Mouse (Mus musculus) cerebellum, adult 11 months (tissue): ENCODE results near the gene Zyx.

Source experiments
- DNase-seq: peaks from one replicate; pipeline ENCODE4 v3.0.0; 2022

Gene Zyx

GRCm38 (mm10) chr6:42349426-42350020 is at the start of gene Zyx:
Gene Zyx, plus strand, starts transcription at chr6:42349630.
- DNase-seq: peak; percentile 91

- DNase-seq: no peak
Observed at GRCm38 (mm10) chr6:42309816-42310378, 39.5 kb upstream of the Zyx start.

DNA sequence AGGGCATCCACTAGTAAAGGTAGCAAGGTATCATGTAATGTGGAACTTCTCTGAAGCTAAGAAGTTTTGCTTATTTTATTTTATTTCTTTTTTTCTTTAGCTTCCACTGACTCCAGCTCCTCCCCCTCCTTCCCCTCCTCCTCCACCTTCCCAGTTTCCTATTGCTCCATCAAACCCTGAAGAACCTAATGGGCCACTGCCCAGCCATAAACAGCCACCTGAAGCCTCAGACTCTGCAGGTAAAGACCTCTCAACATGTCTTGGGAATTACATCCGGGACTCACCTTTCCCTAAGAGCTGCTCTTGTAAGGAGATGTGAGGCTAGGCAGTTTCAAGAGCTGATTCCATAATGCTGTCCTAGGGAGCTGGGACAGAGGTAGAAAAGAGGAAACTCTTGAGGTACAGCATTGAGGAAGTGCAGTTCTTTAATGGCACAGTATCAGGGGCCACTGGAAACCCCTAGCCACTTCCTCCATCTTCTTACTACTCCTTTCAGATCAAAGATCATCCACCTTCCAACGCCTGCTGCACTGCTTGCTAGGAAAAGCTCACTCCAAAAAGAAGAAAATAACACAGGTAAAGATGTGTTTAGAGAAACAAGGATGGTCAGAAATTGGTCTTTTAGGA is 38.9 kb upstream of the Zyx start:
- no peak for DNase-seq

DNA sequence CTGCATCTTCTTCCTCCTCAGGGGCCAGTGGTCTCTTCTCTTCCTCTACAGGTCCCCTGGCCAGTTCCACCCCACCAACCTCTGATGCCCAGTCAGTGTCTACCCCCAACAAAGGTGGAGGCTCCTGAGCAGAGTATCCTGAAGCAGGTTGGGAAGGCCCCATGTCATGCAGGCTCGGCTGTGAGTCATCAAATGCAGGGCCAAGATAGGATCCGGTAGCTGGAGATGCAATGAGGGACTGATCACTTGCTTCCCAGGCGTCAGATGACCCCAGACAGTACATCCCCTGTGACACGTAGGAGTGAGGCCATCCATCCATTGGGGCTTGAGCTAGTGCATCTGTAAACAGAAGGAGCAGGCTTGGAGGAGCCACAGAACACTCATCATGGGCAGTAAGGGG is 31.1 kb upstream of the Zyx start:
- no peak for DNase-seq

GRCm38 (mm10) chr6:42323371-42324066 is 25.9 kb upstream of the Zyx start:
- no peak for DNase-seq

- DNase-seq: peak; percentile 63
Observed at GRCm38 (mm10) chr6:42324067-42324481, 25.4 kb upstream of the Zyx start.

GRCm38 (mm10) chr6:42324482-42325267 is 24.8 kb upstream of the Zyx start, which contains the start of gene Fam131b:
Gene Fam131b, minus strand, starts transcription at chr6:42324643.
- DNase-seq: peak; percentile 84

DNA sequence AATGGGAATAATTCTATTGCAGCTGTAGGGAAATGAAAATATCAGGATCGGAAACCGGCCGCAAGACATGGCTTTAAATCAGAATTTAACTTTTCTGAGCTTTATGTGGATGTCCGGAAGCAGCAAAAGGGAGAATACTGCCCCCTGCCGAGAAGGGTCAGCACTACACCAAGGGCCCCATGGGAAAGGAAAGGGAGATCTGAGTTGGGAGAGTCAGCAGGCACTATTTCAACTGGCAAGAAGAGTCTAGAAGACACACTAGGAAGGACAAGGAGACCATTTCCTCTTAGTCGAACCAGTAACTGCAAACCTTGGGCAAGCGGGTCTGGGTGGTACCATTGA is 24.2 kb upstream of the Zyx start:
- DNase-seq: peak; percentile 83

- no peak for DNase-seq
Observed at GRCm38 (mm10) chr6:42326509-42326908, 22.9 kb upstream of the Zyx start.

DNA sequence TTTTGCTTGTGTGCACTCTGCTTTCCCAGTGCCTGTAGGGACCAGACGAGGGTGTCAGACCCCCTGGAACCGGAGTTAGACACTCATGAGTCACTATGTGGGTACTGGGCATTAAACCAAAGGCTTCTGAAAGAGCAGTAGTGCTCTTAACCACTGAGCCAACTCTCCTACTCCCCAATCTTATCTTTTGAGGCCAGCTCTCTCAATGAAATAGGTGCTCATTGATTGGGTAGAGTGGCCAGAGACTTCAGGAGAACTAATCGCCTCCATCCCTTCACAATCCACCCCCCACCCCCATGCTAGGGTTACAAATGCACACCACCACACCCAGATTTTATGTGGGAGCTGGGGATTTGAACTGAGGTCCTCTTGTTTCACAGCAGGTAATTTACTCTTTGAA is 20.7 kb upstream of the Zyx start:
- DNase-seq: no peak

DNA sequence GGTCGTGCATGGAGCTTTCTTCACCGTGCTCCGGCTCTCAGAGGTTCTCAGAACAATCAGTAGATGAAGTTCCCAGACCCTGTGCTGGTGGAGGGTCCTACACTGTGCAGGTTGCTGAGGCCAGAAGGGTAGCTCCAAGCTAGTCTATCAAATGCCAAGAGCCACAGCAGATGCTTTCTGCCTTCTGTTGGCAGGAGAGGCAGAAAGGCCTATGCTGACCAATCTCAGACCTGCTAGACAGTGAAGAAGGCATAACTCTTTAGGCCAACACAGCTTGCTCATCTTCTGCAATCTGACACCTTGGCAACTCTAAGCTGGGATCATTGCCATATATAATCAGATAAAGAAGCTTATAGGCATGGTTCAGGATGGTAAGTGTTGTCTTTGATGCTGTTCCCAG is 19.2 kb upstream of the Zyx start:
- DNase-seq: no peak

DNA sequence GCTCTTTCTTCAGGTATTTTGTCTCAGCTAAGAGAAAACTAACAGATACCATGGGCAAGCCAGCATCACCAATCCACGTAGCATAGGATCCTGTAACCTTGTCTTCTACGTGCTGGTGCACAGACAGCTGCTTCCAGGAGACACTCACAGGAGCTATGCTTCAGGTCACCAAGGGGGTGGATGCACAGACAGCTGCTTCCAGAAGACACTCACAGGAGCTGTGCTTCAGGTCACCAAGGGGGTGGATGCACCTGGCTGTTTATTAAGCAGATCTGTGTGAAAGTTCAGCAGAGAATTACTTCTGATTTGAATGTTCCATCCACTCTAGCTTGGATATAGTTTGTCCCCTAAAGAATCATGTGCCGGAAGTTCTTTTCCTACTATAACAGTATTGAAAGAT is 18.5 kb upstream of the Zyx start:
- DNase-seq: no peak

GRCm38 (mm10) chr6:42339189-42339588 is 10.2 kb upstream of the Zyx start:
- no peak for DNase-seq

DNA sequence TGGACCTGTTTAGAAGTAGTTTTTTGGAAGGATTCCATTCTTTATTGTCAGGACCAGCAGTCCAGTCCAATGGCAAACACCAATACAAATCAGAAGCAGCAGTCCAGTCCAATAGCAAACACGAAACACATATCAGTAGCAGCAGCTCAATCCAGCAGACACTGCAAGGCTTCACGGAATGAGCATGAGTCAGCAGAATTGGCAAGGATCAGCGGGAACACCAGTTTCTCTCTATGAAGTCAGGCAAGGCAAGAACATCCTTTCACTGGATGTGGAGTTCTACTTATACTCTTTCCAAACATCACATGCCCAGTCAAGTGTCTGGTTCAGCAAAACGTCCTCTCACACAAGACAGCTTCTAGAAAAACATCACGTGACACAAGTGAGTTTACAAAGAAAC is 9.4 kb upstream of the Zyx start:
- no peak for DNase-seq

- DNase-seq: no peak
Observed at GRCm38 (mm10) chr6:42342171-42342570, 7.3 kb upstream of the Zyx start.

DNA sequence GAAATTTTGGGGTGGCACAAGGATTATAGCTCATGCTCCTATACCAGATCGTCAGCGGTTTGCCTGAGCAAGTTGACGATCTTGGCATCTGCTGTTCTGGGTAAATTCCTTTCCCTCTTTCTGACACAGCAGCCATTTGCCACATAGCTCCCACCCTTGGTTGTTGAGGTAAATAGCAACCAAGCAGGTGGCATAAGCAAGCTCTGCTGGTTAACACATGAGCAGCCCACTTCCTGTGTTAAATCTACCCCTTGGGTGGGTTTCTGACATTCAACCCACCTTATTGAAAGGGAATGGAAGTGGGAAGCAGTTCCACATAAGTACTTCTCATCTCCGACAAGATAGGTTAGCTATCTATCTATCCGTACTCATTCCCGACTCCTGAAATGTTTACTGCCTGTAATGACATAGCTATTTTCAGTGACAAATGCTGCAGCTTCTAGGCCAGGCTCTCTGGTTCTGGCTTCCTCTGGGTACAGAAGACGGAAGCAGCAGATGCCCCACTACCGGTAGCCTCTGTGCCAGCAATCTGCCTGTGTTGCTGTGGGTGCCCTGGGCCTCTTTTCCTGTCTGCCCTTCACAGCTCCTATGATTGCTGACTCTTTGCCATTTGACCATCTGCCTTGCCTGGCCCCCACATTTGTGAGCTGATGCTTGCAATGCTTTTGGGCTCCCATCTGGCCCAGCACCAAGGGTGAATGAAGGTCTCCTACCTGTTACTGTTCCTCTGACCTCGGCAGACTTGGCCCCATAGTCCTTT is 5.9 kb upstream of the Zyx start:
- peak; percentile 90 for DNase-seq

DNA sequence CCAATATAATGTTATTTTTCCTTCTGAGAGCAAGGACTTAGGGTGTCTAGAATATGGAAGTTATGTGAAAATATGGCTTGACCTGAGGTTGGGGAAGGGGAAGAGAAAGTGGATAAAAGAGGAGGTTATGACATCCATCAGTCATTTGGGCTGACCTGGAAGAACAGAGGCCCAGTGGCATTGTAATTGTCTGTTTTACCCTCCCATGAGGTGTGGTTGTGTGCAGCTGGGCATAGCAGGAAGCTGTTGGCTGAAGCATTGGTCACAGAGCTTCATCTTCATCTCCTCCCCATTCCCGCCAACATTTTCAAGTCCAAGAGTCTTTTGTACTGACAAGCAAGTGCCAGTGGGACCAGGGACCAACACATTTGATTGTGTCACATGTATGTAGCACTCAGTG is 5.2 kb upstream of the Zyx start:
- DNase-seq: no peak

GRCm38 (mm10) chr6:42348281-42349005 is 987 bp upstream of the Zyx start:
- peak; percentile 57 for DNase-seq

- peak; percentile 76 for DNase-seq
Observed at GRCm38 (mm10) chr6:42349006-42349425, 414 bp upstream of the Zyx start.

DNA sequence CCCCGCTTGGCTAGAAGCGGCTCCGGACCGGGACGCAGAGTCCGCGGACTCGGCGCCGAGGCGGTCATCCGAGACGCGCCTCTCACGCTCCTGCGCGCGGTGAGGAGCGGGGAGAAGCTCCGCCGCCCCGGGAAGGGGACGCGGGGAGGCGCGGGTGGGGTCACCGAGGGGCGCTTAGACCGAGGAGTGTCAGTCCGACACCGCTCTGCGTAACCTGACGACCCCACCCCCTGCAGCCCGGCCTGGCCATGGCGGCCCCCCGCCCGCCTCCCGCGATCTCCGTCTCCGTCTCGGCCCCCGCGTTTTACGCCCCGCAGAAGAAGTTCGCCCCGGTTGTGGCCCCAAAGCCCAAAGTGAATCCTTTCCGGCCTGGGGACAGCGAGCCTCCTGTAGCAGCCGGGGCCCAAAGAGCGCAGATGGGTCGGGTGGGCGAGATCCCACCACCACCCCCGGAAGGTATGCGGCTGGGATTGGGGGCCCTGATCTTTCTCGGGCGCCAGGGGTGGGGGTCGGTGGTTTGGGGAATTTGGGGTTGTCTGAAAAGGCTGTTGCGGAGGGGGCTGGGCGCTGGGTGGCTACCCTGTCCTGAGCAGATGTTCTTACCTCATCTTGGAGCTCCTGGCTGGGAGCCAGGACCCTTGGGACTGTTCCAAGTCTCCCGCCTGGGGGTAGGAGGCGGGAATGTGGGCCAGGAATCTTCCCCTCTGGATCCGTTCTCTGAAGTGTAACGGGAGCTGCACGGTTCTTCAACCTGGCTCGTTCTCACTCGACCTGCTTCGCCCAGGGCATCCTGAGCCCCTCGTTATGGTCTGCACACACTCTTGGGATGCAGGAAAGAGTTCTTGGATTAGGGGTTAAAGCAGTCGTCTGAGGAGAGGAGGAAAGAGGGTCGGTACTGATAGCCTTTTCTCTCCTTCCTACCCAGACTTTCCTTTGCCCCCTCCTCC is 864 bp downstream of the Zyx start:
- DNase-seq: peak; percentile 83
